Mouse (Mus musculus) gastrocnemius, postnatal 10 days (tissue): ENCODE results near the gene Zfp593. TPM values are rescaled to one million over a fixed set of nuclear protein-coding genes. Genes with fewer than 3 reads are reported as not detected.
"Not testable (repeated sequence)": the region's sequence is repeated elsewhere in the genome, so short reads cannot be mapped to it uniquely, and the experiment has no call there.

ENCODE experiments used
- DNase-seq: peaks from one replicate; pipeline ENCODE4 v3.0.0; 2021; ENCODE audit warnings: mixed read lengths
- long read RNA-seq, 2 experiments: library from polyadenylated mRNA; stranded (forward); transcript quantifications; one replicate each; pipeline ENCODE4 v2.0.0; 2021
- total RNA-seq, 2 experiments: library from RNA; stranded (reverse); gene quantifications; 2 replicates each; pipeline ENCODE4 v1.2.3; 2021

The Zfp593 gene
- total RNA-seq: 1 to 10 TPM; 3.4 to 4.3 TPM
- long read RNA-seq, experiment 1, transcript Zfp593-201 (3 exons, 1,994 nt): major isoform, 10 of 12 reads
- long read RNA-seq, experiment 1, partial matches to known transcripts: 1 of 12 reads
- long read RNA-seq, experiment 1, other reads (novel, unspliced or antisense): 0 of 12 reads
- long read RNA-seq, experiment 2, transcript Zfp593-201 (3 exons, 1,994 nt): major isoform, 5 of 5 reads
- long read RNA-seq, experiment 2, partial matches to known transcripts: 0 of 5 reads
- long read RNA-seq, experiment 2, other reads (novel, unspliced or antisense): 0 of 5 reads

GRCm38 (mm10) chr4:134245148-134245843 is at the start of gene Zfp593:
Gene Zfp593, minus strand, starts transcription at chr4:134245592.
- peak; percentile 98 for DNase-seq

- no peak for DNase-seq
Observed at GRCm38 (mm10) chr4:134293692-134294163, 48.3 kb upstream of the Zfp593 start.

- DNase-seq: no peak
Observed at GRCm38 (mm10) chr4:134293061-134293691, 47.8 kb upstream of the Zfp593 start.

GRCm38 (mm10) chr4:134292067-134292466 is 46.7 kb upstream of the Zfp593 start:
- peak; percentile 79 for DNase-seq

- no peak for DNase-seq
Observed at GRCm38 (mm10) chr4:134288397-134289256, 43.2 kb upstream of the Zfp593 start.

GRCm38 (mm10) chr4:134287575-134288025 is 42.2 kb upstream of the Zfp593 start, which contains the start of gene Pdik1l:
Gene Pdik1l, minus strand, starts transcription at chr4:134287895.
- DNase-seq: peak; percentile 64

GRCm38 (mm10) chr4:134287168-134287564 is 41.8 kb upstream of the Zfp593 start:
- DNase-seq: peak; percentile 99

- peak; percentile 44 for DNase-seq
Observed at GRCm38 (mm10) chr4:134286226-134287167, 41.1 kb upstream of the Zfp593 start.

- no peak for DNase-seq
Observed at GRCm38 (mm10) chr4:134284942-134285341, 39.5 kb upstream of the Zfp593 start.

- DNase-seq: no peak
Observed at GRCm38 (mm10) chr4:134273417-134274345, 28.3 kb upstream of the Zfp593 start.

- DNase-seq: no peak
Observed at GRCm38 (mm10) chr4:134272731-134273416, 27.5 kb upstream of the Zfp593 start.

GRCm38 (mm10) chr4:134271979-134272378 is 26.6 kb upstream of the Zfp593 start:
- no peak for DNase-seq

- DNase-seq: not testable (repeated sequence)
Observed at GRCm38 (mm10) chr4:134269622-134270021, 24.2 kb upstream of the Zfp593 start.

- no peak for DNase-seq
Observed at GRCm38 (mm10) chr4:134268102-134268655, 22.8 kb upstream of the Zfp593 start.

- DNase-seq: no peak
Observed at GRCm38 (mm10) chr4:134265860-134266585, 20.6 kb upstream of the Zfp593 start.

- DNase-seq: peak; percentile 76
Observed at GRCm38 (mm10) chr4:134263191-134263590, 17.8 kb upstream of the Zfp593 start.

GRCm38 (mm10) chr4:134258354-134258753 is 13.0 kb upstream of the Zfp593 start:
- DNase-seq: no peak
